Mouse (Mus musculus): ENCODE data around the gene Aff3.

The Aff3 gene

DNA sequence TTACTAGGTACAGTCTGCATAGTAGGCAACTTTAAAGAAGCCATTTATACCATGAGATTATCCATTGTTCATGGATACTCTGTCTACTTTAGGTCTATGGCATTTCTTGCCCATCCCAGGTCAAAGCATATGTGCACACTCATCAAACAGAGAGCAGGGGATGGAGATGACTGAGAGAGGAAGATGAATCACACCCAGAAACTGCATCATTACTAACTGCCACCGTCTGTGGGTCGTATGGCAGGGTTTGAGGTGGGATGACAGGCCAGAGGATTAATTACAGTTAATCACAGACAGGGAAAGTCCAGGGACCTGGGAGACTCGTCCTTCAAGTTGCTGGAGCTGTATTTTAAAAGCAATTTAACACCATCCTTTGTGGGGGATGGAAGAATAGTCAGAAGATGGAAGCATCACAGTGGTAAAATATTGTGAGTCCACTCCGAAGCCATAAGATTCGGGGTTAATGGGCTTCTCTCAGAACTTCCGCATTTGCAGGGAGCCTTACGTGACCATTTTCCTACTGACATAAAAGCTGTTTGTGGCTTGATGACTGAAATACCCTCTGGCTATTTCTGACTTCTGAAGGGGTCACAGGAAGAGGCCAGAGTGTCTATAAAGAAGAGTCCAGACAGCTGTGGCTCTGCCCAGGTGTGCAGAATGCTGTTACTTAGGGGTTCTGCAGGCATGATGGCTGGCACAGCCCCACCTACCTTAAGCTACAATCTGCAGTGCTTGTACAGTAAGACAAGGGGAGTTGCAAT, 427.5 kb downstream of the Aff3 start:
- no peak for DNase-seq (ENCODE audit: low spot score)

DNA sequence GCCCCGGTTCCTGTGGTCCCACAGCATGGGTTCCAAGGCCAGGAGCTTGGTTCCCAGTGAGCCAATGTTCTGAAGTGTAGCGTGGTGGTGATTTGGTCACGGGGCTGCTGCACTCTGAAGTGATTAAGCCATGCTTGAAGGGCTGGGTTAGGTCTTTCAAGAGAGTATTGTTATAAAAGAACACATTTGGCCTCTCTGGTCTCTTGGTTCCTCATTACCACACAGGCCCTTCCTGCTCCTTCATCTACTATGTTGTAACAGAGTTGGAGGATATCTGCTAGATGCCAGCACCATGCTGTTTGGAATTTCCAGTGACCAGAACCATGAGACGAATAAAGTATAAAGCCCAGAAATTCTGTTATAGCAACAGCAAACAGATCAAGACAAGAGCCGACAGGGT, 431.6 kb downstream of the Aff3 start:
- DNase-seq (ENCODE audit: low spot score) = no peak

DNA sequence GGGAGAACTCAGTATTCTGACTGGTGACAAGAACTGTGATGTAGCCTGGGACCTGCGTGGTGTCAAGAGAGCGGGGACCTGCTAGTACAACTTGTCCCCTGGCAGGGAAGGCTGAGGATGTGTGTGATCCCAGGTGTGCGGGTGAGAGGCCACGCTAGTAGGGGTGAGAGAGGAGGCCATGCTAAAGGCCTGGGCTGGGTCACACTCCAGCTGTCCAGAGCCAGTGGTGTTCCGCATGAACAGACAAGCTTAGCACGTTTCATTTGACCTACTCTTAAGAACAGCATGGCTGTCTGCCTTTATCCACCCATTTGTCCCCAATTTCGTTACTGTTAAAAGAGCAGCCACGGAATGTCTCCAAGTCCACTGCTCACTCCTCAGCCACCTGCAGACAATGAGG, 434.7 kb downstream of the Aff3 start:
- DNase-seq (ENCODE audit: low spot score) = no peak

DNA sequence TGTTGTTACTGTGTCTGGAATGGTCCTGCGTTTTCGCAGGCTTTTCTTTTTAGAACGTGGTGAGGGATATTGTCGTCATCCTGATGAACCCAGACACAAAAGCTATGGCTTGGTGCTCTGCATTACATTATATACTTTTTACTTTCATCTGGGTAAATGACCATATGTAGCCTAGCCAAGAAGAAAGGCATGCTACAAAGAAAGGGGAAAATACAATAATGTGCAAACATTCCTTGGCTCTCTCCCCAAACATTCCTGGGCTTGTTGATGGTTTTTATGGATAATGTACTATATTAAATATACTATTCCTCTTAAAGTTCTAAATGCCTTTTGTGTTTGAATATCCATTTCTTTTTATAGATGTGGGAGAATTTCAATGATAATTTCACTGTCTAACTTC, 435.9 kb downstream of the Aff3 start:
- no peak for DNase-seq (ENCODE audit: low spot score)

DNA sequence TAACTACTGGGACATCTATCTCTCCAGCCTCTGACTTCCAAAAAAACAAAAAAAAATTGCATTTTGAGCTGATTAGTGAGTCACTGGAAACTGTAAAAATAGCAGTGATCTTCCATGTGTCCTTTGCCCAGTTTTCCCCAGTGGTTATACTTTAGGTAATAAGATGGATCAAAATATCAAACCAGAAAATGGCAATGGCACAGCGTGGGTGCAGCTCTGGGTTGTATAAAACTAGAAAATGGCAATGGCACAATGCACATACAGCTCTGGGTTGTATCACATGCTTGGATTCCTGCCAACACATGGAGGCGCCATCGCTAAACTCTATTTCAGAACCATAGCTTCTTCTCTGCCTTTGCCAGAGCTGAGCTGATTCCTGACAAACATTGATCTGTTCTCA, 439.6 kb downstream of the Aff3 start:
- DNase-seq (ENCODE audit: low spot score) = no peak

DNA sequence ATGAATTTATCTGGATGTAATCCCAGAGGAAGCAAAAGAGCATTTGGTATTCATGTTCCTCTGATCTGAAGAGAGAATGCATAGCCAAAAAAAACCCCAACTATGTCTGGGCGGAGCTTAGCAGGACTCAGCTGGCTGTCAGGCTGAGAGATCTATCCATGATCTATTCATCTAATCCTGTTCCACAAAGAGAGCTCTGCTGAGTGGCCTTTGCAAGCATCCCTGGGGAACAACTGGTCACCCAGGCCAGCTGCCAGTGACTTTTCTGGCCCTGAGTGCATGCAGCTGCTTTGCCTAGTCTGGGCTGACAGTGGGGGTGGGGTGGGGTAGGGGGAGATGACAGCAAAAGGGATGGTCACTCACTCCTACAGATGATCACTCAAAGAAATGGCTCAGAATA, 442.6 kb downstream of the Aff3 start:
- no peak for DNase-seq (ENCODE audit: low spot score)

DNA sequence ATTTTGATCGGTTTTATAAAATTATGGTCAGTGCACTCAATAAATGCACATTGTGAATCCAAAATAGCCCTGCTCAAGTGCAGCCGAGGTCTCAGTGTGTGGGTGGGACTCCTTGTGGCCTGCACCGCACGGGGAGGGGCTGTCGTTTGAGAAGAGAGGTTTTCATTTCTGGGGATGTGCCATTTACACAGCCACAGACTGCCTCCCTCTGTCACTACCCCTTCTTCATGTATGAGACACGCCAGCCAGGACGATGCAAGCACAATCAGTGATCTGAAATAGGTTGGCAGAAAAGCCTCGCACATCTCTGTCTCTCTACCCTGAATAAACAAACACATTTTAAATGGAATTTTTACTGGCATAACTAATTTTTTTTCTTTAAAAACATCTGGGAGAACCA, 443.3 kb downstream of the Aff3 start:
- no peak for DNase-seq (ENCODE audit: low spot score)

DNA sequence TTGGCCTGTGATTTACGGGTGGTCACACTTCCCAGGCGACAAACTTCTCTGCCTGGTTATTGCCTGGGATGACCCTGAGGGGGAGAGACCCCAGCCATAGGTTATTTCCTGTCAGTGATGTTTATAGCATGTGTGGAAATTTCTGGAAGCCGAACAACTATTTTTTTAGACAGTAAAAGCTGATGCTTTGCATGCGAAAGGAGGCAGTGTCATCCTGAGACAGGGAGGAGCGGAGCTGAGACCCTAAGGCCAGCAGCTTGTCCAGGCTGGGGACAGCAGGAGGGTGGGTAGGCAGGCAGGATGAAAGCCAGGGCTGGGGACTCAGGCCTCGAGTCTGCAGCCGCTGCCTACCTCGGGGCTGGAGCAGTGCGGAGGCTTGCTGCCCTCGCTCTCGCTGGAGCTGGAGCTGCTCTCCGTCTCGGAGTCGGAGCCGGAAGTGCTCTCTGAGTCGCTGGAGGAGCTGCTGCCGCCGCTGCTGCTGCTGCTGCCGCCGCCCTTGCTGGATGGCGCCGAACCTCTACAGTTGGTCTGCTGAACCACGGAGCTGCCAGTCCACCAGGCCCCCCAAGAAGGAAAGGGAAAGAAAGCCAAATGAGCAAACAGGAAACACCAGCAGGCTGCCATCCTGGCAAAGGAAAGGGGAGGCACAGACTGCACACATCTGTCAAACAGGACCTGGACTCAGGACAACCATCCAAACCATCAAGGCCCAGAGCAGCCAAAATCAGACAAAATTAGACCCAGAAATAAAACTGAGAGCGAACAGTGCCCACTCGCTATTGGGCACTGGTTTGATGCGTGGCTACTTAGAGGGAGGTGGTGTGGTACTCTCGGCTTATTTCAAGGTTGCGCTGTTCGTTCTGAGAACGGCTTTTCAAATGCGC, 446.6 kb downstream of the Aff3 start:
- DNase-seq (ENCODE audit: low spot score) = no peak

DNA sequence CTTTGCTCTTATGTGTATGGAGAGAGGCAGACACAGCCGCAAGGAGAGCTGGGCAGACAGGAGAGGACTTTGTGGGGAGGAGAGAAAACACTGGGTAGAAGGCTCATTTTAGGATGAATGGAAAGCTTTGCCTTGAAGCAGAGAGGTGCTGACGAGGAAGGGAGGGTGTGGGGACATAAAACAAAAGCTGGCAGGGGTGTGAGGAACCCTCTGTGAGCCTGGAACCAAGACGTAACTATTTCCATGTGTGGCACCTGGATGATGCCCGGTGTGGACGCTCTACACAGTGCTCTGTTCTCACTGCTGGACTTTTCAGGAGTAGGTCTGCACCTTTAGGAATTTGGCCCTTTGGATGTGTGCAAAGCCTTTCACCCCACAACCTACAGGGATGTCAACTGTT, 447.7 kb downstream of the Aff3 start:
- no peak for DNase-seq (ENCODE audit: low spot score)

DNA sequence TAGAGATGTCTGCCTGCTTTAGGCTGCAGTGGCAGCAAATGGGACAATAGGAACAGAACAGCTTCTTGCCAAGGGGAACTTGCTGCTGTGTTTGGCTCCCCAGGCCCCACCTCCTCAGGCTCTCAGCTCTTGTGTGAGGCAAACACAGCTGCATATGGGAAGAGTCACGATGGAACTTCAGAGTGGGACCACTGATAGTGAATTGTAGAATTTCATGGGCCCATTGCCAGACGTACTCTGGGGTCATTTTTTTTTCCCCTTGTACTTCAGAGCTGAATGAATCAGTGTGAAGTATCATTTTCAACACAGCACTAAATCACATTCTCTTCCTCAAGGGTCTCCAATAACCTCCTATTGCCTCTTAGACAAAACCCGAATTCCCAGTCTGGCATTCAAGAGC, 451.4 kb downstream of the Aff3 start:
- DNase-seq (ENCODE audit: low spot score) = no peak

DNA sequence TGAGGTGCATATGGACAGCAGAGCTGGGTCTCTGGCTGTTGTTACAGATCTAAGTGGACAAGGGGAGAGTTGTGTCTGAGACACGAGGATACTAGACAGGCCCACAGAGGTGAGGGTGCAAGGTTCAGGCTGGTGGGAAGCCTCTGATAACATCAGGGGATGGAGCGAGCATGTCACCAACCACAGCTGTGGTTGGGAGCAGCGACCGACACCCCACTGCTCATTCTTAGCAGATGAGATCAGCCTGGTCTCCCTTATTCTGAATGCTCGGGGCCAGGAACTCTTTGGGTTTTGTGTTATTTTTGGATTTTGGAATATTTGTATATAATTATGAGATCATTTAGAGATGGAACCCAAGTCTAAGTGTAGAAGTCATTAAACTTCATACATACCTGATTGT, 452.4 kb downstream of the Aff3 start:
- DNase-seq (ENCODE audit: low spot score) = no peak

DNA sequence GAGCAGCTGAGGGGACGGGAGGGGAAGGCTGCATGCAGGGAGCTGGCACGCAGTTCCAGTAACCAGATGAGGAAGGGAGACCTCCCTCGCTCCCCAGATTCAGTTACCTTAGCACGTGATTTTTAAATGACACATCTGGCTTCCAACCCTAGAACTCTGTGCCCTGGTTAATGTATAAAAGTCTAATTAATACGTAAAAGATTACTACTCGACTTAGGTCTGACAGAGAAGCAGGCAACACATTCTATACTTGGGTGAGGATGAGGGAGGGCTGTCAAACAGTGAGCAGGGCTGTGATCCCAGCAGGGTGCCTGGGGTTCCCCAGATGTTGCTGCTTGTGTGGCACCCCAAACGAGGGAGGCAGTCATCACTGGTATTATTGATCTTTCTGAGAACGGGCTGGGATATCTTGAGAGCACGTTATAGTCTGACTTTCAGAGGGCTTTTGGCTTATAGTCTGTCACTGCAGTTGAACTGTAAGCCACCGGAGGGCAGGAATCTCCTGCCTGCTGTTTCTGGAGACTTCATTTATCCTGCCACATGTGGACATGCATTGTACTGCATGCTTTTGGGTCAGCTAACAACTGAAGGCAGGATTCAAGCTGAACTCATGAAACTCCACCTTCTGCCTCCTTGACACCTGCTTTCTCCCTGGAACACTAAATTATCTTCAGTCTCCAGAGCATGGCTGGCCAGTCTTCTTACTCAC, 462.1 kb downstream of the Aff3 start:
- no peak for DNase-seq (ENCODE audit: low spot score)

DNA sequence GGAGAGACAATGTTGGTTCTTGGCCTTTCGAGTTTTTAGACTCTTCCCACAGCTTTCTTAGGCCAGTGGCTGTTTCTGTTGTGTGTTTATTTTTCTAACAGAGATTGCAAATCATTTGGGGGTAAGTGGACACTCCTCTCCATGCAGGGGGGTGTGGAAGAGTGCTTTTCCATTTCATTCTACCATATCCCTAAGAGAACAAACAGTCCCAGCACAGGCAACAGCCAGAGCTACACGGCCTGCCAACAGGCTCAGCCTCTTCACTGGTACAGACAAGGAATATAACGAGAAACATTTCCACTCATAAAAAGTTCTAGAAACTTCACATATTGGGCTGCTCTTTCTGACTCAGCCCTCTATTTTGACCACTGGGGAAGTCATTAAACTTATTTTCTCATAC, 463.0 kb downstream of the Aff3 start:
- DNase-seq (ENCODE audit: low spot score) = no peak

DNA sequence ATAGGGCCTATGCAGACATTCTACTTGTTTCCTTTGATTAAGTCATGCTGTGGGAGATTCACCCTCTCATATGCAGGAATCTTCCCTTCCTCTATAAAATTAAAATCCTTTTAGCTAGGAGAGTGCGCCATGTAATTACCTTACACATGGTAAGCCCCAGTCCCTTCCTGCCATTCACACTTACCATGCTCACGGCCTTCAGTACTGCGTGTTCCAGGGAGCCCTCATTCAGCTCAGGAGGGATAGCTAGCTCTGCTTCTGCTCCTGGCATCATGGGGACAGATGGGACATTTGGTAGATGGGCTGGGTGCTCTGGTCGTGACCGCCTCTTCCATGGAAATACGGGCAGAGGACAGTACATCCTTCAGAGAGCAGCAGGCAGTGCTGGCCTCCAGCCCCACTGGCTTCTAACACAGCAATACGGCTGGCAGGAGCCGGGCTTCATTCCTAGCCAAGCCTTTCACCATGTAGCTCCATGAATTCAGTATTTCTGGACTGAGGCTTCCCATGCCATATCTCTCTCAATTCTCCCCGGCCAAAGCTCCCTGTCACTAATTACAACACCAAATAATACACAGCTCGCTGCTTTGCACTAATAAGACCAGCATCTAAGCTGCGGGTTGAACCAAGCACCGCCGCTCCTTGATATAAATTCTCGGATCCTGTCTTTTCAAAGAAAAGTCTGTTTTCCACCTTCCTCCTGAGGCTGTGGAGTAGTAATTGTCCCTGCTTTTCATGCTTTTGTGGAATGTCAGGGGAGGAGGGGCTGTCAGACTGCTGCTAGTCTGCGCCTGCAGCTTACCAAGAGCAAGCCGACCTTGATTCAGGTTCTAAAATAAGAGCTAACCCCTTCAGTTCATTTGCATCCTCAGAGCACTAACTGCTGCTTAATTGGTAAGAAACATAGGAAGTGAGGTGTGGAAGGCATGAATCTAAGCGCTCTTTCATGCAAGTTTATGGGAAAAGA, 464.8 kb downstream of the Aff3 start:
- DNase-seq (ENCODE audit: low spot score) = no peak

DNA sequence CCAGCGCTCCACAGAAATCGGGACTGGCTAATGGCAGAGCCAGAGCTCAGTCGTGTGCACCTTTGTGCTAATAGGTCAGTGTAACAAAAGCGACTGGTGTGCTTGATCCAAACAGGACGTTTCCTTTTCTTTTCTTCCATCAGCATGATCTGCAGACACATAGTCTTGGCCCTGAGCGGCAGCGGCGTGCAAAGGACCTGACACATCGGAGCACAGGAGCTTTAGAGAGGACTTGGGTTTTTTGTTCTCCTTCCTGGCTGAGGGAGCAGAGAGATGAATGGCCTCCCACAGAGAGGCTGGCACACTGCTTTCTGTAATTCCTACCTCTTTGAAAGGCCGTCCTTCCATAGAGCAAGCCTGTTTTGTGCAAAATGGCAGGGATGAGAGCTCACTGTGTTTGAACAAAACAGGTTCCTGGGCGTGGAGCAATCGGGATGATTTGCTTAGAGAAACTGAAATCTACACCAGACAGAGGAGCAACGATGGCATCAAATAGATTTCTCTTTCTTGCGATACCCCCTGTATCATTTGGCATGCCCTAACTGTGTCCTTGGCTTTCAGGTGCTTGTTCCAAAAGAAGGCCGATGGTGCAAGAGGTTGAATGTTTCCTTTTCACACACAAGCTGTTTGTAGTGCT, 466.2 kb downstream of the Aff3 start:
- DNase-seq (ENCODE audit: low spot score) = no peak

DNA sequence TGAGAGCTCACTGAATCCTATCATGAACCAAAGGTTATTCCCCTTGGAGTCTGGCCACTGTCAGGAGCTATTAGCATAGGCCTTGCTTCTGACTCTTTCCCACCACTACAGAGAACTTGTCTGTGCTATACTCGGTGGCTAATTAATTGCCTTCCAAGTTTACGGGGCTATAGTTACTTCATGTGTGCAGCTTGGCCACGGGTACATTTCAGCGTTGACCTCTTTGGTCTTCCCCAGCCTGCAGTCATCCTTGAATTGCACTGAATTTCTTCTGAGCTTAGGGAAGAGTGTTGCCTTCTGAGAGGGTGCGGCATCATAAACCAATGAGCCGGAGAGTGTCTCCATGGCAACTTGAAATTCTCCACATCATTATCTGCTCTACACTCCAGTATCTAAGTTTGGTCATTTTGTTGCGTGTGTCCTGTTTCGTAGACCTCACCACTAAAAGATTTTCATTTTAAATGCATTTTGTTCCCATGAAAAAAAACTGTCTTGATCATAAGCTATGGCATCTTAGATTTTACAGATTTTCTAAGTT, 467.5 kb downstream of the Aff3 start:
- DNase-seq (ENCODE audit: low spot score) = no peak

DNA sequence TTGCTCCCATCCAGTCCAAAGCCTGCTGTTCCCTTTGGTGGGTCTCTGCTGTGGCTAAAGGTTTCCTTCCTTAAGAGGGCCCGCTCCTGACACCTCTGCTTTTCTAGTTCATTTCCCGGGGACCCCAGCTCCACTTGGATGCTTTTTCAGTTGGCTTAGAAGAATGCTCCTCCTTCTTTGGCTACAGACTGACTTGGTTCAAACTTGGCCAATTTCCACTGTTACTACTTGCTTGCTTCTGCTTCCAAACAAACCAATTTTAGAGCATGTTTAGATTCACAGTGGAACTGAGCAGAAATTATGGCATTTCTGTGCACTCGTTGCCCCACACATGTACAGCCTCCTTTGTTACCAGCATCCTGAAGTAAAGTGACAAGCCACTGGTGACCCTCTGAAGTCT, 469.0 kb downstream of the Aff3 start:
- no peak for DNase-seq (ENCODE audit: low spot score)

DNA sequence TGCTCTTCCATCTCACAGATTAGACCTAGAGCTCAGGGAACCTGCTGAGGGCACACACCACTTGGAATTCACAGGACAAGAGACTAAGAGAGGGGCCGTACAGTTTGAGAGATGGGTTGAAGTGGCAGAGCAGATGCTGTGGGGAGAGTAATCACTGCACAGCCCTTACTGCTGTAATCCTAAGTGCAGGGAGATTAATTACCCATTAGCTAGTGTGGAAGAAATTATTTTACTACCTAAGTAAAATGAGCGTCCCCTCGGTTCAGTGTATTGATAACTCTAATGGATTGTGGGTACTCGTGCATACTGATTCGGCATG, 478.6 kb downstream of the Aff3 start:
- DNase-seq (ENCODE audit: low spot score) = no peak

DNA sequence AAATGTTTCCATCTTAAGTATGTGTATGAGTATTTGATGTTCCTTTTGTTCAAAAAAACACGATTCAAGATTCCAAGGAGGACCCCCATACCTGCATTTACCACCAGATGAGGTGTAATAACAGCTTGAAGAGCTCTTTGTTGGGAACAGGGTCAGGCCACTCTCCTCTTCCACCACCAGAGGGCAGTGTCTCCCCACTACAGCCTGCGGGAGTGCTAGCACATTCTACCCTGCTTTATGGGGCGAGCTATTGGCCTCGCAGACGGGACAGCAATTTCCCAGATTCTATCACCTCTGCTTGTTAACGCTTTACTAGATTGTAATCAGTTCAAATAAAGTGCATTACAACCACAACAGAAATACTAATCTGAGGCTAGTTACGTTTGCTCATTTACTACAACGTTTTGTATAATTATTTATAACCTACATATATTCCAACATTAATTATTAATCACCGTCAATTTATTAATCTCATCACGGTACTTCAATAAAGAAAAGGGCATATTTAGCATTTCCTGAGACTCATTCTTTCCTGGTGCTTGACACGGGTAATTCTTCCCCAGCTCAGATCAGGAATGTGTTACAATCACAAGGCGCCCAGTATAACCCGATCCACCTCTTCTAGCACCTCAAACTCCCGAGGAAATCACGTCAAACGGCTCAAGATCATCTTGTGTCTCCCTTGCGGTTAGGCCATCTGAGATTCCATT, 479.1 kb downstream of the Aff3 start:
- DNase-seq (ENCODE audit: low spot score) = peak; percentile 59

DNA sequence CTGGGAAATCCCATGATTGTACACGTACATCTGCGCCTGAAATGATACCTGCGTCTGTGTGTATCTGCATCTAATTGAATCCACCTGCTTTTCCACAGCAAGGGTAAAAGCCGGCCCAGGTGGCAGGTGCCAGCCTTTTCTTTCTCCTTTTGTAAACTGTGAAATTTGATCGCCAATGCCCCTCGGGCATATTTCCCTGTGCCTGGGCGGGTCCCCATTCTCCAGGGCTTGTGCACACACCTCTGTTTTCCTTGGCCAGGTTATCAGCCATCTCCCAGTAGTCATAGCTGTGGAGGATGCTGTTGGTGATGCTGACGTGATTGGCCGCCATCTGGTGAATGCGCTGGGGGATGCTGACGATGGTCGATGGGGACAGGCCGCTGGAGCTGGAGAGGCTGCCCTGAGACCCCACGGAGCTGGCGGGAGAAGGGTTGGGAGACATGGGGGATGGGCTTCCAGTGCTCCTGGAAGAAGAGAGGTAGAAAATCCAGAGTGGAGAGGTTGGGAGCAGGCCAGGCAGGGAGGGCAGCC, 483.7 kb downstream of the Aff3 start:
- no peak for DNase-seq (ENCODE audit: low spot score)

All from ovary, postnatal 10 days (tissue).